Mouse (Mus musculus) heart, postnatal 0 days (tissue): ENCODE measurements around the gene B020004J07Rik. TPM values are rescaled to one million over a fixed set of nuclear protein-coding genes. Genes with fewer than 3 reads are reported as not detected.
"Not testable (repeated sequence)": the region's sequence is repeated elsewhere in the genome, so short reads cannot be mapped to it uniquely, and the experiment has no call there.

Source experiments
- ATAC-seq: fragments of 200-750 bp; cut with Nextera tagmentation; 2 replicates; pipeline ENCODE4 v1.8.0; 2017; ENCODE audit warnings: low read depth, moderate number of reproducible peaks, moderate library complexity; ENCODE audit not compliant: insufficient read depth
- DNase-seq: peaks from one replicate; pipeline ENCODE4 v3.0.0-alpha.2; 2016; ENCODE audit warnings: low spot score
- H3K27ac ChIP-seq: fragments of 300-500 bp; sonication (generic); 2 replicates; pipeline ENCODE4 v1.5.1; 2014; ENCODE audit warnings: low read depth, mild to moderate bottlenecking
- H3K27me3 ChIP-seq: fragments of 300-500 bp; sonication (generic); 2 replicates; pipeline ENCODE4 v1.6.1; 2014; ENCODE audit warnings: low read length, mixed read lengths; ENCODE audit not compliant: control insufficient read depth, insufficient read depth
- H3K36me3 ChIP-seq: fragments of 300-500 bp; sonication (generic); replicated peaks from 2 replicates; pipeline ENCODE4 v1.6.1; 2014; ENCODE audit warnings: low read length, mixed read lengths; ENCODE audit not compliant: control insufficient read depth, insufficient read depth
- H3K4me1 ChIP-seq: fragments of 300-500 bp; sonication (generic); 2 replicates; pipeline ENCODE4 v1.6.1; 2014; ENCODE audit warnings: antibody characterized with exemption; ENCODE audit not compliant: control insufficient read depth, insufficient read depth
- H3K4me2 ChIP-seq: fragments of 300-500 bp; sonication (generic); 2 replicates; pipeline ENCODE4 v1.6.1; 2014; ENCODE audit warnings: low read depth, mild to moderate bottlenecking, low read length, moderate library complexity
- H3K4me3 ChIP-seq: fragments of 300-500 bp; sonication (generic); 2 replicates; pipeline ENCODE4 v1.5.1; 2014; ENCODE audit warnings: low read depth, low read length
- H3K9ac ChIP-seq: fragments of 300-500 bp; sonication (generic); replicated peaks from 2 replicates; pipeline ENCODE4 v1.6.1; 2014; ENCODE audit warnings: low read depth, low read length, mixed read lengths
- H3K9me3 ChIP-seq: fragments of 300-500 bp; sonication (generic); replicated peaks from 2 replicates; pipeline ENCODE4 v1.6.1; 2016; ENCODE audit warnings: low read length; ENCODE audit not compliant: control insufficient read depth
- CTCF ChIP-seq: IDR thresholded peaks from 2 replicates; pipeline ENCODE4 v1.5.1; 2016; ENCODE audit warnings: antibody characterized with exemption, control low read depth, low read depth
- EP300 ChIP-seq: IDR thresholded peaks from 2 replicates; pipeline ENCODE4 v1.6.1; 2016; ENCODE audit warnings: antibody characterized with exemption, low read depth
- WGBS: fragments of 180-500 bp; shearing (Covaris S2); extraction: QIAGEN DNeasy Blood & Tissue Kit; methylation state at CpG from one replicate; pipeline ENCODE4 v1.1.7; 2014; 5-methylcytosine and 5-hydroxymethylcytosine counted together
- polyA plus RNA-seq: library from polyadenylated mRNA; unstranded; fragments of >200 nt; fragmentation: Nextera tagmentation; extraction: Ambion mirVana; gene quantifications from 2 replicates; pipeline ENCODE4 v1.2.1, GENCODE M21; 2015
- total RNA-seq: library from RNA; depleted of rRNA; stranded (reverse); fragments of >200 nt; gene quantifications from 2 replicates; pipeline ENCODE4 v1.2.3, GENCODE M21; 2014; ENCODE audit warnings: low replicate concordance; rRNA removed

B020004J07Rik gene
- total RNA-seq (not detected in 2 replicates), polyA plus RNA-seq (not detected in 2 replicates)

GRCm38 (mm10) chr4:101843923-101844322 is at the start of gene B020004J07Rik:
B020004J07Rik (minus strand) TSS chr4:101844023.
- DNase-seq, H3K9me3 ChIP-seq, H3K36me3 ChIP-seq, H3K27ac ChIP-seq, H3K4me3 ChIP-seq, H3K4me1 ChIP-seq, H3K27me3 ChIP-seq, ATAC-seq, H3K9ac ChIP-seq, H3K4me2 ChIP-seq: not testable (repeated sequence)
- WGBS = 79% methylated on average over 3 of the region's 4 CpGs

GRCm38 (mm10) chr4:101889377-101889776 is 45.6 kb upstream of the B020004J07Rik start:
- H3K27ac ChIP-seq = no peak overlapping the region
- ATAC-seq (no peak), DNase-seq (no peak)
- H3K9me3 ChIP-seq = no peaks in the 10 kb centered on the region
- H3K9ac ChIP-seq = no peak overlapping the region
- no peaks in the 10 kb centered on the region for H3K4me1 ChIP-seq
- no peaks in the 10 kb centered on the region for H3K36me3 ChIP-seq
- TF ChIP-seq EP300 (no peak), CTCF (no peak)
- H3K4me2 ChIP-seq = no peak overlapping the region
- no peak overlapping the region for H3K4me3 ChIP-seq
- H3K27me3 ChIP-seq = no peaks in the 10 kb centered on the region

- no peaks in the 10 kb centered on the region for H3K36me3 ChIP-seq
- TF ChIP-seq CTCF (no peak), EP300 (no peak)
- no peak overlapping the region for H3K27ac ChIP-seq
- no peak overlapping the region for H3K4me2 ChIP-seq
- H3K27me3 ChIP-seq = no peaks in the 10 kb centered on the region
- H3K4me3 ChIP-seq = no peak overlapping the region
- ATAC-seq (no peak), DNase-seq (no peak)
- no peak overlapping the region for H3K9ac ChIP-seq
- WGBS = 27% methylated on average over 3 of the region's 3 CpGs
- H3K9me3 ChIP-seq = no peaks in the 10 kb centered on the region
- H3K4me1 ChIP-seq = no peaks in the 10 kb centered on the region
Observed at GRCm38 (mm10) chr4:101883641-101884040, 39.8 kb upstream of the B020004J07Rik start.

- H3K4me2 ChIP-seq, H3K27me3 ChIP-seq, H3K4me1 ChIP-seq, DNase-seq, H3K9me3 ChIP-seq, H3K36me3 ChIP-seq, H3K4me3 ChIP-seq, H3K9ac ChIP-seq, ATAC-seq, H3K27ac ChIP-seq: not testable (repeated sequence)
- 79% methylated on average over 15 of the region's 15 CpGs for WGBS
Observed at GRCm38 (mm10) chr4:101875687-101876086, 31.9 kb upstream of the B020004J07Rik start.

- H3K27ac ChIP-seq, H3K4me3 ChIP-seq, ATAC-seq, H3K4me2 ChIP-seq, H3K27me3 ChIP-seq, H3K9me3 ChIP-seq, H3K36me3 ChIP-seq, H3K4me1 ChIP-seq, H3K9ac ChIP-seq, DNase-seq: not testable (repeated sequence)
- WGBS = 57% methylated on average over 2 of the region's 2 CpGs
Observed at GRCm38 (mm10) chr4:101872031-101872430, 28.2 kb upstream of the B020004J07Rik start.

GRCm38 (mm10) chr4:101862289-101862688 is 18.5 kb upstream of the B020004J07Rik start:
- Histone ChIP-seq H3K4me3 (no peak overlapping the region), H3K4me2 (no peak overlapping the region), H3K27me3 (no peaks in the 10 kb centered on the region), H3K9ac (no peak overlapping the region), H3K9me3 (no peaks in the 10 kb centered on the region), H3K27ac (no peak overlapping the region), H3K36me3 (no peaks in the 10 kb centered on the region), H3K4me1 (no peaks in the 10 kb centered on the region)
- no peak for DNase-seq
- WGBS = 79% methylated on average over 6 of the region's 6 CpGs
- no peak for ATAC-seq
- TF ChIP-seq CTCF = no peak
- TF ChIP-seq EP300 = no peak
